Mouse (Mus musculus) midbrain, embryonic 14.5 days (tissue): ENCODE measurements around the gene Nmnat2. TPM values are rescaled to one million over a fixed set of nuclear protein-coding genes. Genes with fewer than 3 reads are reported as not detected.

ENCODE experiments used
- polyA plus RNA-seq: library from polyadenylated mRNA; unstranded; fragments of >200 nt; fragmentation: Nextera tagmentation; extraction: Ambion mirVana; gene quantifications from 2 replicates; pipeline ENCODE4 v1.2.1, GENCODE M21; 2014

Nmnat2 gene
- polyA plus RNA-seq, 1 experiment from 2014 or later = 83.2 TPM

Other genes with a start within 250 kb of the Nmnat2 start
- not detected in 2 replicates for gene Apobec4, start 204.4 kb upstream of the Nmnat2 start, polyA plus RNA-seq
- gene Rgl1, start 188.6 kb upstream of the Nmnat2 start, polyA plus RNA-seq = 9.5 and 16.6 TPM in 2 replicates
- 395 and 418 TPM in 2 replicates for gene Arpc5, start 188.5 kb upstream of the Nmnat2 start, polyA plus RNA-seq
- 0.69 and 3.4 TPM in 2 replicates for gene Ncf2, start 154.8 kb upstream of the Nmnat2 start, polyA plus RNA-seq
- 41.7 and 47.3 TPM in 2 replicates for gene Smg7, start 52.3 kb upstream of the Nmnat2 start, polyA plus RNA-seq
- 1.3 and 2.3 TPM in 2 replicates for gene Lamc2, start 231.5 kb downstream of the Nmnat2 start, polyA plus RNA-seq